Mouse (Mus musculus) heart, embryonic 14.5 days (tissue): ENCODE results near the gene Hs2st1. TPM values are rescaled to one million over a fixed set of nuclear protein-coding genes. Genes with fewer than 3 reads are reported as not detected.

Experiments used
- ATAC-seq: fragments of 200-750 bp; cut with Nextera tagmentation; 2 replicates; pipeline ENCODE4 v1.8.0; 2017; ENCODE audit warnings: low read depth, moderate TSS enrichment; ENCODE audit not compliant: insufficient number of reproducible peaks, insufficient read depth, low FRiP score
- H3K27ac ChIP-seq, 2 experiments: fragments of 200-500 bp in 1 of 2; fragments of 300-500 bp in 1 of 2; sonication (generic) in 1 of 2; replicated peaks in 1 of 2; 2 replicates each; pipeline ENCODE4 v1.5.1; 2012 to 2014; ENCODE audit warnings: low read depth in 2 of 2, low read length in 2 of 2, control low read depth in 1 of 2, mild to moderate bottlenecking in 1 of 2, mixed read lengths in 1 of 2; ENCODE audit not compliant: control insufficient read depth in 1 of 2, insufficient read depth in 1 of 2
- H3K27me3 ChIP-seq: fragments of 300-500 bp; sonication (generic); 2 replicates; pipeline ENCODE4 v1.6.1; 2014; ENCODE audit warnings: mild to moderate bottlenecking, low read length, control low read depth; ENCODE audit not compliant: control insufficient read depth, insufficient read depth
- H3K36me3 ChIP-seq: fragments of 300-500 bp; sonication (generic); 2 replicates; pipeline ENCODE4 v1.6.1; 2014; ENCODE audit warnings: mild to moderate bottlenecking, control low read depth, low read length, mixed read lengths; ENCODE audit not compliant: control insufficient read depth, insufficient read depth
- H3K4me1 ChIP-seq, 2 experiments: fragments of 200-500 bp in 1 of 2; fragments of 300-500 bp in 1 of 2; sonication (generic) in 1 of 2; 2 replicates each; pipeline ENCODE4 v1.6.1; 2012 to 2014; ENCODE audit warnings: low read length in 2 of 2, control low read depth in 1 of 2, mixed read lengths in 1 of 2; ENCODE audit not compliant: control insufficient read depth in 2 of 2, insufficient read depth in 2 of 2
- H3K4me2 ChIP-seq: fragments of 300-500 bp; sonication (generic); 2 replicates; pipeline ENCODE4 v1.6.1; 2014; ENCODE audit warnings: mild to moderate bottlenecking, low read length
- H3K4me3 ChIP-seq, 2 experiments: fragments of 200-500 bp in 1 of 2; fragments of 300-500 bp in 1 of 2; sonication (generic) in 1 of 2; 2 replicates each; pipeline ENCODE4 v1.5.1; 2012 to 2014; ENCODE audit warnings: low read length in 2 of 2, mild to moderate bottlenecking in 2 of 2, control low read depth in 1 of 2, low read depth in 1 of 2, moderate library complexity in 1 of 2; ENCODE audit not compliant: control insufficient read depth in 1 of 2, insufficient read depth in 1 of 2
- H3K9ac ChIP-seq: fragments of 300-500 bp; sonication (generic); 2 replicates; pipeline ENCODE4 v1.6.1; 2014; ENCODE audit warnings: mild to moderate bottlenecking, low read length
- H3K9me3 ChIP-seq: fragments of 300-500 bp; sonication (generic); 2 replicates; pipeline ENCODE4 v1.6.1; 2016; ENCODE audit warnings: low read length, control low read depth; ENCODE audit not compliant: control insufficient read depth
- WGBS: fragments of 180-500 bp; shearing (Covaris S2); extraction: QIAGEN DNeasy Blood & Tissue Kit; methylation state at CpG from one replicate; pipeline ENCODE4 v1.1.7; 2014; 5-methylcytosine and 5-hydroxymethylcytosine counted together
- polyA plus RNA-seq: library from polyadenylated mRNA; unstranded; fragments of >200 nt; fragmentation: Nextera tagmentation; extraction: Ambion mirVana; gene quantifications from 2 replicates; pipeline ENCODE4 v1.2.1, GENCODE M21; 2014

The Hs2st1 gene
- polyA plus RNA-seq, 1 experiment from 2014 or later = 8.6 TPM

DNA sequence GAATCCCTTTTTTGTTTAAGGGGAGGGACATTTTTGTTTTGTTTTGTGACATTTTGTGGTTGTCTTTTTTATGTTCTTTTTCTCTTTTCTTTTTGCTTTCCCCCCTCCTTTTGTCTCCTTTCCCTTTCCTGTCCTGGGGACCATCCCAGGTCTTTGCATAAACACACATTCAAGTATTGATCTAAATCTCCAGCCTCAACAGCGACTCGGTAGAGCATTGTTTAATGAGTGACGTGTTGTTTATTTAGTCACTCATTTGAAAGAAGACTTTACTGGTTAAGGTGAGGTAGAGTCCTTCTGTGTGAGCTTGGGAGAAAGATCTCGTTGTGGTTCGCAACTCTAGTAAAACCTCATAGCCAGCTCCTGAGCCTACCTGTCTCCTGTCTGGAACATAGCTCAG lies 13.8 kb upstream of the Hs2st1 start:
- Histone ChIP-seq H3K4me2 (no peak overlapping the region), H3K27me3 (no peaks in the 10 kb centered on the region), H3K36me3 (peaks cover 34% of the 10 kb centered on the region), H3K4me3 (no peak overlapping the region), H3K9ac (no peak overlapping the region), H3K9me3 (no peaks in the 10 kb centered on the region), H3K4me1 (peaks cover 16 to 61% of the 10 kb centered on the region in 2 experiments), H3K27ac (peak overlapping the region in 1 of 2 experiments; percentile 75; a peak in 1 of 4 replicates)
- no peak for ATAC-seq
- WGBS = 64% methylated on average over 5 of the region's 5 CpGs

DNA sequence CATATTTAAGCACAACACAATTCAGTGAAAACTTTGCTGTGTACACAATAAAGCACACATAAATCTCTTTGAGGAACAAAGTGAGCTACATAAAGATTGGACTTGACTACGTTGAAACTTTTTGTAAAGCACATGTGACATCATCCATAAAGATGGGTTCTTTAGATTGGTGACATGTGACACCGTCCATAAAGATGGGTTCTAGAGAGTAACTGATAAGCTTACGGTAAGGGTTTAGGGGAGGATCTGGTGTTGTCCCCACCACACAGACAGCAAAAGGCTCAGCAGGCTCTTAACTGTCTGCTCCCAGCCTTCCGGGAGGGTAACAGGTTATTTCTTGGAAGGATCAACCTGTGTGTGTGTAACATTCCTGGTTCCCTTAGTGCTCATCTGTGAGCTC lies 12.3 kb upstream of the Hs2st1 start:
- Histone ChIP-seq H3K9ac (no peak overlapping the region), H3K4me3 (no peak overlapping the region), H3K36me3 (peaks cover 46% of the 10 kb centered on the region), H3K4me1 (peaks cover 16 to 62% of the 10 kb centered on the region in 2 experiments), H3K4me2 (no peak overlapping the region), H3K27ac (no peak overlapping the region), H3K9me3 (no peaks in the 10 kb centered on the region), H3K27me3 (no peaks in the 10 kb centered on the region)
- no peak for ATAC-seq
- 53% methylated on average over 4 of the region's 4 CpGs for whole genome bisulfite sequencing

DNA sequence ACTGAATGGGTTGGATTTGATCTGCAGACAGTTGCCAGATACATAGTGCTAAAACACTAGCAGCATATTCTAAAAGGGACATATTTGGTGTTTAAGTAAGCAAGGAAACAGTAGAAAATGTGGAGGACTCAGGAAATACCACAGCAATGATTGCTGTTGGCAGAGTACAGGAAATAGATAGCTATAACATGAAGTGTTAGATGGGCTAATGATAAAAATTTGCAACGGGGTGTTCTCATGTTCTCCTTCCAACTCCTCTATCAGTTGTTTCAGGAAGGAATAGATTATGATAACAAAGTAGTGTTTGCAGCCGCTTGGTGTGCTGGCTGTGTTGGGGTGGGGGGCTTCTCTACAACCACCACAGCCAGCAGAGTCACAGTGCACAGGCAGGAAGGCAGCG lies 11.9 kb upstream of the Hs2st1 start:
- Histone ChIP-seq H3K27ac (no peak overlapping the region), H3K9me3 (no peaks in the 10 kb centered on the region), H3K36me3 (peaks cover 43% of the 10 kb centered on the region), H3K9ac (no peak overlapping the region), H3K4me2 (0 out of 2 replicates have a peak overlapping the region, but pooled peaks have one; percentile 1), H3K4me1 (peaks cover 16 to 62% of the 10 kb centered on the region in 2 experiments), H3K27me3 (no peaks in the 10 kb centered on the region), H3K4me3 (no peak overlapping the region)
- WGBS = 34% methylated on average over 3 of the region's 3 CpGs
- ATAC-seq = no peak

DNA sequence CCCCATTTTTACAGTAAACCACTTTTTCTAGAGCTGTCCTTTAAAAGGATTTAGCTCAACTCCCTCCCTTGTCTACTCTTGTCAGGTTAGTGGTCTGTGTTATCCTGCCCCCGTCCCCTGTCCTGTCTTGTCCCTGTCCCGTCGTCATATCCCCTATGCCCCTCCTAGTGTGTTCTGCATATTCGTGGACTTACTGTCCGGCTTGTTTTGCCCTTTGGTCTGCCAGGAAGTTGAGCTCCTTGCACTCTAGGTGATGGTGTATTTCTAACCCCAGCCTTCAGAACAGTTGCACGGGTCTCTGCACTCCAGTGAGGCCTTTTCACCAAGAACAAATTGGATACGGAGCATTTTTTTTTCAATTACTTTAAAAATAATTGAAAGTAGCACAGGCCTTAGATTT lies 10.3 kb upstream of the Hs2st1 start:
- no peak for ATAC-seq
- H3K9me3 ChIP-seq = no peaks in the 10 kb centered on the region
- no peak overlapping the region for H3K4me3 ChIP-seq
- H3K27ac ChIP-seq = 0 out of 4 replicates have a peak overlapping the region, but pooled peaks of 1 of the 2 experiments have one; percentile 33
- WGBS = 74% methylated on average over 7 of the region's 7 CpGs
- H3K4me1 ChIP-seq = peaks cover 12 to 47% of the 10 kb centered on the region in 2 experiments
- peaks cover 48% of the 10 kb centered on the region for H3K36me3 ChIP-seq
- H3K4me2 ChIP-seq = no peak overlapping the region
- no peak overlapping the region for H3K9ac ChIP-seq
- no peaks in the 10 kb centered on the region for H3K27me3 ChIP-seq

DNA sequence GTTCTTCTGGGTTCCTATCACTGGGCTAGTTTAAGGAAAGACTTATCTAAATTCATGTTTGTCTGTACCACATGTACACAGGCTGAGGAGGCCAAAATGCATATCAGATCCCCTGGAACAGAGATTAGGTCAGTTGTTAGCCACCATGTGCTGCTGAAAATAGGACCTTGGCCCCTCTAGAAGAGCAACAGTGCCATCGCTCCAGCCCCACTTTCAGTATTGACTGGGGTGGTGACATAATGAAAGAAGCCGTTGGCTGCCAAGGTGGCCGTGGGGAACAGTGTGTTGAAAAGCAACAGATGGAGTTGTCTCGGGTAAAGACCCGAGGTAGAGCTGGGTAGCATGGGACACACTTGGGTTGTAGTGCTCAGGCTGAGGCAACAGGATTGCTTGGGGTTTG lies 9.8 kb upstream of the Hs2st1 start:
- Histone ChIP-seq H3K4me3 (no peak overlapping the region), H3K27me3 (no peaks in the 10 kb centered on the region), H3K27ac (peak overlapping the region in 1 of 2 experiments; percentile 33; a peak in 1 of 4 replicates), H3K9ac (no peak overlapping the region), H3K4me2 (peak overlapping the region; percentile 16; the same call in 1 of the 2 replicates), H3K36me3 (peaks cover 51% of the 10 kb centered on the region), H3K4me1 (peaks cover 12 to 44% of the 10 kb centered on the region in 2 experiments), H3K9me3 (no peaks in the 10 kb centered on the region)
- ATAC-seq = no peak
- WGBS = 35% methylated on average over 5 of the region's 5 CpGs

DNA sequence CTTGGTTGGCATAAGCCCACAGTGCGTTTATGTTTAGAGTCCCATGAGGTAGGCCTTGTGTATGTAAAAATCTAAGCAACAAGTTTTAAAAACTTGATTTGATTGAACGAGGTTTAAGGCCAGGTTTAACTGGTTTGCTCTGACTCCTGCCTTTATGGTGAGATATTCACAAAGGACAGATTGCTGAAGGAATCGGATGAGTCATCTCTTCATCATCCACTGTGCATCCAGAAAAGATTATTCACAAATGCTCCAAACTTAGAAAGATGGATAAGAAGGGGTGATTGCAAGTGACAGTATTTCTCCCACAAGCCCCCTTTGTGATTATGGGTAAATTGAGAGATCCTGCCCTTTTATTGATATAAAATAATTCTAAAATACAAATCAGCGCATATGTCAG lies 8.9 kb upstream of the Hs2st1 start:
- no peak overlapping the region for H3K9ac ChIP-seq
- no peak for ATAC-seq
- peaks cover 56% of the 10 kb centered on the region for H3K36me3 ChIP-seq
- H3K4me3 ChIP-seq = no peak overlapping the region
- no peaks in the 10 kb centered on the region for H3K9me3 ChIP-seq
- 84% methylated on average over 4 of the region's 4 CpGs for WGBS
- no peak overlapping the region for H3K27ac ChIP-seq
- no peaks in the 10 kb centered on the region for H3K27me3 ChIP-seq
- H3K4me1 ChIP-seq = peaks cover 15 to 42% of the 10 kb centered on the region in 2 experiments
- no peak overlapping the region for H3K4me2 ChIP-seq

DNA sequence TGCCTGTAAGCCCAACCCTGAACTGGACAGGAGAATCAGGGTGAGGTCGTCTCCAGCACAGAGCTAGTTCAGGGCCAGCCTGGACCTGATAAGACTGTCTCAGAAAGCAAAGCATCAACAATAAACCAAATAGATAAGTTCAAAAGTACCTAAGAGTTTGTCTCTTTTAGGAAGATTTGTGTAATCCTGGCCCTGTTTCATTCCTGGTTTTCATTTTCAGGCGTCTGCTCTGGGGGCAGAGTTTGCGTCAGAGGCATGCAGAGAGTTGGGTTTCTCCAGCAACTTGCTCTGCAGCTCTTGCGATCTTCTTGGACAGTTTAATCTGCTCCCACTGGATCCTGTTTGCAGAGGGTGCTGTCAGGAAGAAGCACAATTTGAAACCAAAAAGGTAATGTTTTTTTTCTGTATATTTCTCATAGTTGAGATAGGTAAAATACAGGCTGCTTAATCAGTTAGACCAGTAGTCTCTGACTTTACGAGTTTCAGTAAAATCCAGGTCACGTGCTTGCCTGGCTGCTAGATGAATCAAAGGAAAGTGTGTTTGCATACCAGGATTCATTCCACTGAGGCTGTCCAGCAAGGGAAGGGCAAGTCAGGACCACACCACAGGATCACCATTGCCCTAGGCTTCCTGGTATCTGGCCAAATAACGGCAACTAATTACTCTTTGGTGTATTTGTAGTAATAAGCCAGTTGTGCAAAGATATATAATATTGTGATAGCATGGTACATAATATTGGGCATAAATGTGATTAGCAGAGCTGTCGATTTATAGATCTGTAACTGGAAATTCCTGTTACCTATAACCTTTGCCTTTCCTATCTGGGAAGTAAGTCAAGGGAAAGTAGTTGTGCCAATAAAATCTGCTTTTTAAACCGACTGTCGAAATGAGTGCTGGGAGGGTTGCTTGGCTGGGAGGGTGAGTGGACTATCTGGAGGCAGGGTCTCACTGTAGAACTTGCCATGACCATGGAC lies 7.7 kb upstream of the Hs2st1 start:
- no peak overlapping the region for H3K4me3 ChIP-seq
- 79% methylated on average over 10 of the region's 10 CpGs for WGBS

More for the DNA sequence above, 7.7 kb upstream of the Hs2st1 start:
- ATAC-seq = no peak
- H3K9ac ChIP-seq = no peak overlapping the region
- H3K27me3 ChIP-seq = no peaks in the 10 kb centered on the region
- peaks cover 15 to 40% of the 10 kb centered on the region in 2 experiments for H3K4me1 ChIP-seq
- no peak overlapping the region for H3K4me2 ChIP-seq
- no peak overlapping the region for H3K27ac ChIP-seq
- no peaks in the 10 kb centered on the region for H3K9me3 ChIP-seq
- H3K36me3 ChIP-seq = peaks cover 65% of the 10 kb centered on the region
